17 mouse cellular contexts compared by ENCODE assay signal in genomic region chr7:80971419-80971818, GRCm38 (mm10).
"Had no signal": no experiment of that assay in that cellular context is flagged by ENCODE, and none has a peak within 500 bp of the region (broad histone marks: within the 10 kb centered on the region; RNA-seq: fewer than 3 reads in every experiment).

No protein-coding gene starts in this region.

- H3K27ac ChIP-seq: hindbrain, embryonic 15.5 days; kidney, embryonic 15.5 days; limb, embryonic 12.5 days; limb, embryonic 15.5 days; liver, embryonic 14.5 days; lung, embryonic 15.5 days had no signal

- H3K9me3 ChIP-seq: hindbrain, embryonic 15.5 days; kidney, embryonic 15.5 days; limb, embryonic 12.5 days; limb, embryonic 15.5 days; lung, embryonic 15.5 days had no signal

- H3K4me3 ChIP-seq: hindbrain, embryonic 15.5 days; kidney, embryonic 15.5 days; limb, embryonic 12.5 days; limb, embryonic 15.5 days; lung, embryonic 15.5 days; megakaryocyte, embryonic 14.5 days had no signal

- H3K9ac ChIP-seq: hindbrain, embryonic 15.5 days; kidney, embryonic 15.5 days; limb, embryonic 12.5 days; limb, embryonic 15.5 days; liver, embryonic 14.5 days; lung, embryonic 15.5 days had no signal

- H3K4me2 ChIP-seq: hindbrain, embryonic 15.5 days; kidney, embryonic 15.5 days; limb, embryonic 12.5 days; limb, embryonic 15.5 days; lung, embryonic 15.5 days; midbrain, embryonic 11.5 days had no signal

- H3K4me1 ChIP-seq: hindbrain, embryonic 15.5 days; kidney, embryonic 15.5 days; limb, embryonic 12.5 days; limb, embryonic 15.5 days; lung, embryonic 15.5 days had no signal

- DNase-seq: left cerebral cortex, postnatal 4 days; lung, adult 18-20 months; lung, postnatal 10 days; lung, postnatal 36 days; midbrain, embryonic 14.5 days; right cerebral cortex, adult 18-20 months; right cerebral cortex, postnatal 25 days; thymus, adult 18-20 months; thymus, postnatal 36 days had no signal

- H3K36me3 ChIP-seq: hindbrain, embryonic 15.5 days; kidney, embryonic 15.5 days; limb, embryonic 12.5 days; limb, embryonic 15.5 days; lung, embryonic 15.5 days had no signal

- H3K27me3 ChIP-seq: hindbrain, embryonic 15.5 days; kidney, embryonic 15.5 days; limb, embryonic 12.5 days; limb, embryonic 15.5 days; lung, embryonic 15.5 days; megakaryocyte, embryonic 14.5 days had no signal
